Mouse (Mus musculus): ENCODE results near the gene Dock6.

- TF ChIP-seq CTCF (IDR thresholded peaks at IDR 0.05) (no peak), EP300 (IDR thresholded peaks at IDR 0.05) (peak; percentile 51; the same call in 1 of the 2 replicates)
Measured at GRCm38 (mm10) chr9:21835258-21835912, 17.1 kb downstream of the Dock6 start, which contains the start of gene Angptl8.
